9 mouse cellular contexts compared by ENCODE assay signal in the genomic region with DNA sequence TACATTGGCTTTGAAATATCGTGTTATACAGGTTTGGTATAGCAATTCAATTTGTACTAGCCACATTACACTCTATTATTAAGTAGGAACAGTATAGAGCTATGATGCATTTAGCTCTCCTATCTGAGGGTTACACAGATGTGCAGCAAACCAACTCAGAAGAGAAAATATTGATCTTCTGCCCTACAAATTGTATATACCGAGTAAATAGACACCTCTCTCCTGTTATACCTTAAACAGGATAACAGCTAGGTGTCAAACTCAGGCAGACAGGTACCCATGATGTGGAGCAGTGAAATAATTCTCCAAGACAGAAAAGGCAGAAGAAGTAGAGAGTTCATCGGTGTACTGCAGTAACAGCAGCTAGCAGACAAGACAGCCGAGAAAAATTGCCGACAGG. TPM values are rescaled to one million over a fixed set of nuclear protein-coding genes. Genes with fewer than 3 reads are reported as not detected.
DNase-seq lines count a peak whose midpoint lies in the region; ATAC-seq lines count a peak whose summit lies in the region.
"Had no signal": no experiment of that assay in that cellular context is flagged by ENCODE, and none has a peak within 500 bp of the region (broad histone marks: within the 10 kb centered on the region; RNA-seq: fewer than 3 reads in every experiment).

No protein-coding gene starts in this region.

- 74% methylated on average over 5 of the region's 5 CpGs for WGBS in intestine, embryonic 14.5 days
- 67% methylated on average over 5 of the region's 5 CpGs for WGBS in intestine, embryonic 16.5 days
- WGBS in embryonic facial prominence, embryonic 12.5 days: 68% methylated on average over 5 of the region's 5 CpGs
- WGBS in hindbrain, embryonic 16.5 days: 60% methylated on average over 5 of the region's 5 CpGs
- 64% methylated on average over 5 of the region's 5 CpGs for WGBS in midbrain, embryonic 15.5 days

- H3K36me3 ChIP-seq in intestine, embryonic 14.5 days (ENCODE audit: control insufficient read depth, insufficient read depth, low read length): no peaks in the 10 kb centered on the region
- no peaks in the 10 kb centered on the region for H3K36me3 ChIP-seq in intestine, embryonic 16.5 days (ENCODE audit: control insufficient read depth, insufficient read depth, low read length)
- H3K36me3 ChIP-seq in embryonic facial prominence, embryonic 12.5 days: no peaks in the 10 kb centered on the region
- no peaks in the 10 kb centered on the region for H3K36me3 ChIP-seq in hindbrain, embryonic 16.5 days (ENCODE audit: control insufficient read depth, insufficient read depth, low read length)
- H3K36me3 ChIP-seq in midbrain, embryonic 15.5 days (replicated peaks): no peaks in the 10 kb centered on the region

- H3K9ac ChIP-seq in intestine, embryonic 14.5 days (ENCODE audit: low read length): no peak overlapping the region
- no peak overlapping the region for H3K9ac ChIP-seq in intestine, embryonic 16.5 days (ENCODE audit: low read depth, low read length)
- H3K9ac ChIP-seq in embryonic facial prominence, embryonic 12.5 days: no peak overlapping the region
- no peak overlapping the region for H3K9ac ChIP-seq in hindbrain, embryonic 16.5 days (ENCODE audit: low read depth, low read length)
- H3K9ac ChIP-seq in midbrain, embryonic 15.5 days: no peak overlapping the region

- intact Hi-C loops in left cerebral cortex, postnatal 10 days (cut with DNase I): no loop called here

- H3K4me2 ChIP-seq in intestine, embryonic 14.5 days (ENCODE audit: low read length): peak overlapping the region; percentile 47
- no peak overlapping the region for H3K4me2 ChIP-seq in intestine, embryonic 16.5 days (ENCODE audit: low read depth, low read length)
- H3K4me2 ChIP-seq in embryonic facial prominence, embryonic 12.5 days (replicated peaks): peak overlapping the region; percentile 42
- H3K4me2 ChIP-seq in hindbrain, embryonic 16.5 days (ENCODE audit: low read length): peak overlapping the region; percentile 56
- H3K4me2 ChIP-seq in midbrain, embryonic 15.5 days: peak overlapping the region; percentile 73

- H3K27ac ChIP-seq in intestine, embryonic 14.5 days (ENCODE audit: low read depth): no peak overlapping the region
- no peak overlapping the region for H3K27ac ChIP-seq in intestine, embryonic 16.5 days (ENCODE audit: low read length)
- H3K27ac ChIP-seq in embryonic facial prominence, embryonic 12.5 days: 0 out of 2 replicates have a peak overlapping the region, but pooled peaks have one; percentile 50
- peak overlapping the region; percentile 80 for H3K27ac ChIP-seq in hindbrain, embryonic 16.5 days (ENCODE audit: low read depth, low read length)
- peak overlapping the region; percentile 99 for H3K27ac ChIP-seq in midbrain, embryonic 15.5 days

- H3K4me3 ChIP-seq in intestine, embryonic 14.5 days (ENCODE audit: low read depth, low read length): peak overlapping the region; percentile 100
- no peak overlapping the region for H3K4me3 ChIP-seq in intestine, embryonic 16.5 days (ENCODE audit: low read length)
- no peak overlapping the region for H3K4me3 ChIP-seq in embryonic facial prominence, embryonic 12.5 days
- H3K4me3 ChIP-seq in hindbrain, embryonic 16.5 days (ENCODE audit: low read length): no peak overlapping the region
- H3K4me3 ChIP-seq in midbrain, embryonic 15.5 days: peak overlapping the region; percentile 82

- ATAC-seq in intestine, embryonic 14.5 days (replicated peaks; ENCODE audit: low FRiP score, low TSS enrichment, low read depth): no peak
- ATAC-seq in intestine, embryonic 16.5 days: no peak
- ATAC-seq in embryonic facial prominence, embryonic 12.5 days (ENCODE audit: insufficient number of reproducible peaks, insufficient read depth, low FRiP score, low TSS enrichment): no peak
- no peak for ATAC-seq in hindbrain, embryonic 16.5 days
- no peak for ATAC-seq in midbrain, embryonic 15.5 days (replicated peaks)
- no peak for ATAC-seq in frontal cortex, adult (ENCODE audit: low TSS enrichment)

- no peaks in the 10 kb centered on the region for H3K27me3 ChIP-seq in intestine, embryonic 14.5 days (replicated peaks; ENCODE audit: control insufficient read depth, insufficient read depth, low read length)
- H3K27me3 ChIP-seq in intestine, embryonic 16.5 days (replicated peaks; ENCODE audit: control insufficient read depth, insufficient read depth, low read length): no peaks in the 10 kb centered on the region
- H3K27me3 ChIP-seq in embryonic facial prominence, embryonic 12.5 days: no peaks in the 10 kb centered on the region
- H3K27me3 ChIP-seq in hindbrain, embryonic 16.5 days (replicated peaks; ENCODE audit: control insufficient read depth, insufficient read depth, low read length): no peaks in the 10 kb centered on the region
- no peaks in the 10 kb centered on the region for H3K27me3 ChIP-seq in midbrain, embryonic 15.5 days (replicated peaks)

- no peaks in the 10 kb centered on the region for H3K9me3 ChIP-seq in intestine, embryonic 14.5 days (ENCODE audit: control insufficient read depth, low read length)
- no peaks in the 10 kb centered on the region for H3K9me3 ChIP-seq in intestine, embryonic 16.5 days (ENCODE audit: control insufficient read depth, low read length)
- H3K9me3 ChIP-seq in embryonic facial prominence, embryonic 12.5 days: no peaks in the 10 kb centered on the region
- H3K9me3 ChIP-seq in hindbrain, embryonic 16.5 days (ENCODE audit: control insufficient read depth, low read length): no peaks in the 10 kb centered on the region
- no peaks in the 10 kb centered on the region for H3K9me3 ChIP-seq in midbrain, embryonic 15.5 days
- H3K9me3 ChIP-seq: G1E had no signal

- H3K4me1 ChIP-seq in intestine, embryonic 14.5 days (replicated peaks; ENCODE audit: control insufficient read depth, insufficient read depth, low read length): peaks cover 21% of the 10 kb centered on the region
- H3K4me1 ChIP-seq in intestine, embryonic 16.5 days (ENCODE audit: control insufficient read depth, insufficient read depth, low read length): peaks cover 8% of the 10 kb centered on the region
- H3K4me1 ChIP-seq in embryonic facial prominence, embryonic 12.5 days: peaks cover 9% of the 10 kb centered on the region
- peaks cover 28% of the 10 kb centered on the region for H3K4me1 ChIP-seq in hindbrain, embryonic 16.5 days (ENCODE audit: control insufficient read depth, insufficient read depth, low read depth, low read length)
- H3K4me1 ChIP-seq in midbrain, embryonic 15.5 days: peaks cover 36% of the 10 kb centered on the region

- no peak for DNase-seq in intestine, embryonic 14.5 days (ENCODE audit: low spot score)
- no peak for DNase-seq in left cerebral cortex, postnatal 10 days (ENCODE audit: extremely low spot score in 1 of 2, low spot score in 2 of 2)
- DNase-seq in frontal cortex, postnatal 25 days (ENCODE audit: low spot score in 2 of 2): no peak

RNA-seq across cellular contexts. Expression of a gene that starts 0.9 kb away (rescaled TPM):
- 163 TPM in 2 replicates for polyA plus RNA-seq in intestine, embryonic 14.5 days (2014; fragmentation: Nextera tagmentation; extraction: Ambion mirVana)
- polyA plus RNA-seq in intestine, embryonic 16.5 days (2015; fragmentation: Nextera tagmentation; extraction: Ambion mirVana): 72.5 and 80.2 TPM in 2 replicates
- polyA plus RNA-seq in embryonic facial prominence, embryonic 12.5 days (2016; fragmentation: Nextera tagmentation; extraction: Ambion mirVana): 212 and 221 TPM in 2 replicates
- polyA plus RNA-seq in hindbrain, embryonic 16.5 days (2015; fragmentation: Nextera tagmentation; extraction: Ambion mirVana): 341 and 401 TPM in 2 replicates
- 442 and 456 TPM in 2 replicates for polyA plus RNA-seq in midbrain, embryonic 15.5 days (2015; fragmentation: Nextera tagmentation; extraction: Ambion mirVana)
- total RNA-seq in left cerebral cortex, postnatal 10 days (2021): 100 to 1,000 TPM; 428 to 446 TPM

RNA-seq across cellular contexts. Expression of a gene that starts 31.6 kb away (rescaled TPM):
- not detected in 2 replicates for polyA plus RNA-seq in intestine, embryonic 14.5 days (2014; fragmentation: Nextera tagmentation; extraction: Ambion mirVana)
- polyA plus RNA-seq in intestine, embryonic 16.5 days (2015; fragmentation: Nextera tagmentation; extraction: Ambion mirVana): 0.07 and 0.12 TPM in 2 replicates
- polyA plus RNA-seq in embryonic facial prominence, embryonic 12.5 days (2016; fragmentation: Nextera tagmentation; extraction: Ambion mirVana): 0.13 and 0.24 TPM in 2 replicates
- 0.40 and 0.41 TPM in 2 replicates for polyA plus RNA-seq in hindbrain, embryonic 16.5 days (2015; fragmentation: Nextera tagmentation; extraction: Ambion mirVana)
- polyA plus RNA-seq in midbrain, embryonic 15.5 days (2015; fragmentation: Nextera tagmentation; extraction: Ambion mirVana): 0.19 TPM in 1 of 2 replicates, not detected in the other
- 1 to 10 TPM; 1.3 to 1.5 TPM for total RNA-seq in left cerebral cortex, postnatal 10 days (2021)
- polyA plus RNA-seq: G1E had no signal

RNA-seq across cellular contexts. Expression of a gene that starts 49.2 kb away (rescaled TPM):
- polyA plus RNA-seq in intestine, embryonic 14.5 days (2014; fragmentation: Nextera tagmentation; extraction: Ambion mirVana): 2.3 and 3.1 TPM in 2 replicates
- 1.8 and 2.5 TPM in 2 replicates for polyA plus RNA-seq in intestine, embryonic 16.5 days (2015; fragmentation: Nextera tagmentation; extraction: Ambion mirVana)
- 1.0 and 1.1 TPM in 2 replicates for polyA plus RNA-seq in embryonic facial prominence, embryonic 12.5 days (2016; fragmentation: Nextera tagmentation; extraction: Ambion mirVana)
- 1.4 and 2.0 TPM in 2 replicates for polyA plus RNA-seq in hindbrain, embryonic 16.5 days (2015; fragmentation: Nextera tagmentation; extraction: Ambion mirVana)
- 0.57 and 1.1 TPM in 2 replicates for polyA plus RNA-seq in midbrain, embryonic 15.5 days (2015; fragmentation: Nextera tagmentation; extraction: Ambion mirVana)
- total RNA-seq in left cerebral cortex, postnatal 10 days (2021): 1 to 10 TPM; 2.1 to 2.5 TPM

Comparison
In these comparisons a context has a peak if more than half of its experiments do, and no peak if none do; other contexts are left out.
1. H3K4me3 ChIP-seq: peak in intestine, embryonic 14.5 days (single experiment) and midbrain, embryonic 15.5 days (single experiment); none in intestine, embryonic 16.5 days (single experiment), embryonic facial prominence, embryonic 12.5 days (single experiment) and hindbrain, embryonic 16.5 days (single experiment).
2. H3K27ac ChIP-seq: peak in embryonic facial prominence, embryonic 12.5 days (single experiment), hindbrain, embryonic 16.5 days (single experiment) and midbrain, embryonic 15.5 days (single experiment); none in intestine, embryonic 14.5 days (single experiment) and intestine, embryonic 16.5 days (single experiment).